ENCODE assay signal across 7 mouse cellular contexts in genomic region chr7:28740949-28741348, GRCm38 (mm10). TPM values are rescaled to one million over a fixed set of nuclear protein-coding genes. Genes with fewer than 3 reads are reported as not detected.
DNase-seq lines count a peak whose midpoint lies in the region; ATAC-seq and TF ChIP-seq lines count a peak whose summit lies in the region.

No protein-coding gene starts in this region.

- H3K4me1 ChIP-seq in neural tube, embryonic 11.5 days (ENCODE audit: control insufficient read depth, insufficient read depth, low read length): peaks cover 8% of the 10 kb centered on the region
- H3K4me1 ChIP-seq in embryonic fibroblast, embryonic 13.5 days (ENCODE audit: control insufficient read depth, insufficient read depth, low read length): no peaks in the 10 kb centered on the region
- H3K4me1 ChIP-seq in limb, embryonic 12.5 days (replicated peaks): peaks cover 8% of the 10 kb centered on the region; the same call in 1 of the 2 replicates
- H3K4me1 ChIP-seq in stomach, embryonic 16.5 days (ENCODE audit: control insufficient read depth, insufficient read depth, low read length): peaks cover 7% of the 10 kb centered on the region; the same call in 1 of the 2 replicates

- peak overlapping the region; percentile 78 for H3K9ac ChIP-seq in neural tube, embryonic 11.5 days (ENCODE audit: low read length)
- peak overlapping the region; percentile 76 for H3K9ac ChIP-seq in limb, embryonic 12.5 days (replicated peaks)
- peak overlapping the region; percentile 79 for H3K9ac ChIP-seq in stomach, embryonic 16.5 days (ENCODE audit: low read length)

- H3K4me3 ChIP-seq in neural tube, embryonic 11.5 days (ENCODE audit: low read depth, low read length): peak overlapping the region; percentile 68
- peak overlapping the region; percentile 78 for H3K4me3 ChIP-seq in embryonic fibroblast, embryonic 13.5 days (ENCODE audit: insufficient read depth, low read length)
- H3K4me3 ChIP-seq in limb, embryonic 12.5 days (replicated peaks): peak overlapping the region; percentile 61
- H3K4me3 ChIP-seq in stomach, embryonic 16.5 days (replicated peaks; ENCODE audit: low read length): peak overlapping the region; percentile 75

- no peaks in the 10 kb centered on the region for H3K9me3 ChIP-seq in neural tube, embryonic 11.5 days (ENCODE audit: control insufficient read depth, low read length)
- H3K9me3 ChIP-seq in limb, embryonic 12.5 days: no peaks in the 10 kb centered on the region
- H3K9me3 ChIP-seq in stomach, embryonic 16.5 days (replicated peaks; ENCODE audit: control insufficient read depth, low read length): no peaks in the 10 kb centered on the region

- H3K27me3 ChIP-seq in neural tube, embryonic 11.5 days (ENCODE audit: control insufficient read depth, insufficient read depth, low read length): no peaks in the 10 kb centered on the region
- H3K27me3 ChIP-seq in limb, embryonic 12.5 days: no peaks in the 10 kb centered on the region
- H3K27me3 ChIP-seq in stomach, embryonic 16.5 days (ENCODE audit: control insufficient read depth, insufficient read depth, low read length): no peaks in the 10 kb centered on the region

- H3K4me2 ChIP-seq in neural tube, embryonic 11.5 days (ENCODE audit: low read depth): peak overlapping the region; percentile 96
- H3K4me2 ChIP-seq in limb, embryonic 12.5 days: peak overlapping the region; percentile 87
- peak overlapping the region; percentile 79 for H3K4me2 ChIP-seq in stomach, embryonic 16.5 days (ENCODE audit: low read depth, low read length)

- H3K36me3 ChIP-seq in neural tube, embryonic 11.5 days (ENCODE audit: control insufficient read depth, insufficient read depth, low read length): peaks cover 5% of the 10 kb centered on the region; the same call in 1 of the 2 replicates
- peaks cover 62% of the 10 kb centered on the region for H3K36me3 ChIP-seq in limb, embryonic 12.5 days
- peaks cover 14% of the 10 kb centered on the region; the same call in 1 of the 2 replicates for H3K36me3 ChIP-seq in stomach, embryonic 16.5 days (ENCODE audit: control insufficient read depth, insufficient read depth, low read length)

- DNase-seq in neural tube, embryonic 11.5 days (ENCODE audit: low spot score): no peak
- no peak for DNase-seq in neural tube, embryonic 10.5 days (ENCODE audit: extremely low spot score, low spot score)
- DNase-seq in spleen, postnatal 36 days (ENCODE audit: low spot score in 2 of 2): no peak
- no peak for DNase-seq in kidney, postnatal 14 days

- ATAC-seq in neural tube, embryonic 11.5 days (ENCODE audit: insufficient read depth, low FRiP score, low TSS enrichment): no peak
- no peak for ATAC-seq in limb, embryonic 12.5 days (ENCODE audit: insufficient number of reproducible peaks, insufficient read depth, low FRiP score, low TSS enrichment, low read depth)
- no peak for ATAC-seq in stomach, embryonic 16.5 days (ENCODE audit: insufficient read depth, low FRiP score)

- no peak overlapping the region for H3K27ac ChIP-seq in neural tube, embryonic 11.5 days (ENCODE audit: low read depth, low read length)
- peak overlapping the region; percentile 22; the same call in 1 of the 2 replicates for H3K27ac ChIP-seq in embryonic fibroblast, embryonic 13.5 days (ENCODE audit: insufficient read depth, low read length)
- H3K27ac ChIP-seq in limb, embryonic 12.5 days: no peak overlapping the region
- peak overlapping the region; percentile 46; the same call in 1 of the 2 replicates for H3K27ac ChIP-seq in stomach, embryonic 16.5 days (ENCODE audit: low read length)

- TF ChIP-seq CTCF in embryonic fibroblast, embryonic 13.5 days (IDR thresholded peaks at IDR 0.05; ENCODE audit: borderline replicate concordance, insufficient read depth, low read length): no peak

- 46% methylated on average over 9 of the region's 9 CpGs for WGBS in neural tube, embryonic 11.5 days
- WGBS in limb, embryonic 12.5 days: 38% methylated on average over 9 of the region's 9 CpGs
- WGBS in stomach, embryonic 16.5 days: 26% methylated on average over 9 of the region's 9 CpGs

- no peak for TF ChIP-seq POLR2A in embryonic fibroblast, embryonic 13.5 days (IDR thresholded peaks at IDR 0.05; ENCODE audit: low read depth, low read length)

RNA-seq across cellular contexts. Expression of gene Mrps12, which starts 0.7 kb away (rescaled TPM):
- 128 and 129 TPM in 2 replicates for polyA plus RNA-seq in neural tube, embryonic 11.5 days (2014; fragmentation: Nextera tagmentation; extraction: Ambion mirVana)
- 30.9 and 50.8 TPM in 2 replicates for polyA plus RNA-seq in embryonic fibroblast, embryonic 13.5 days (2011; ENCODE audit: insufficient read length, low read depth, missing spikeins)
- polyA plus RNA-seq in limb, embryonic 12.5 days (2016; fragmentation: Nextera tagmentation; extraction: Ambion mirVana): 125 and 131 TPM in 2 replicates
- polyA plus RNA-seq in stomach, embryonic 16.5 days (2015; fragmentation: Nextera tagmentation; extraction: Ambion mirVana): 117 and 135 TPM in 2 replicates

RNA-seq across cellular contexts. Expression of gene Sars2, which starts 0.8 kb away (rescaled TPM):
- polyA plus RNA-seq in neural tube, embryonic 11.5 days (2014; fragmentation: Nextera tagmentation; extraction: Ambion mirVana): 28.8 and 32.4 TPM in 2 replicates
- 5.2 and 7.1 TPM in 2 replicates for polyA plus RNA-seq in embryonic fibroblast, embryonic 13.5 days (2011; ENCODE audit: insufficient read length, low read depth, missing spikeins)
- polyA plus RNA-seq in limb, embryonic 12.5 days (2016; fragmentation: Nextera tagmentation; extraction: Ambion mirVana): 32.4 and 33.1 TPM in 2 replicates
- 22.4 and 22.9 TPM in 2 replicates for polyA plus RNA-seq in stomach, embryonic 16.5 days (2015; fragmentation: Nextera tagmentation; extraction: Ambion mirVana)

RNA-seq across cellular contexts. Expression of gene Ccer2, which starts 15.0 kb away (rescaled TPM):
- polyA plus RNA-seq in neural tube, embryonic 11.5 days (2014; fragmentation: Nextera tagmentation; extraction: Ambion mirVana): 1.1 and 1.9 TPM in 2 replicates
- not detected in 2 replicates for polyA plus RNA-seq in embryonic fibroblast, embryonic 13.5 days (2011; ENCODE audit: insufficient read length, low read depth, missing spikeins)
- polyA plus RNA-seq in limb, embryonic 12.5 days (2016; fragmentation: Nextera tagmentation; extraction: Ambion mirVana): 0.24 TPM in 1 of 2 replicates, not detected in the other
- polyA plus RNA-seq in stomach, embryonic 16.5 days (2015; fragmentation: Nextera tagmentation; extraction: Ambion mirVana): 0.30 TPM in 1 of 2 replicates, not detected in the other

RNA-seq across cellular contexts. Expression of gene Fbxo17, which starts 24.3 kb away (rescaled TPM):
- 7.3 and 7.7 TPM in 2 replicates for polyA plus RNA-seq in neural tube, embryonic 11.5 days (2014; fragmentation: Nextera tagmentation; extraction: Ambion mirVana)
- 16.3 and 18.4 TPM in 2 replicates for polyA plus RNA-seq in embryonic fibroblast, embryonic 13.5 days (2011; ENCODE audit: insufficient read length, low read depth, missing spikeins)
- 24.0 TPM in 2 replicates for polyA plus RNA-seq in limb, embryonic 12.5 days (2016; fragmentation: Nextera tagmentation; extraction: Ambion mirVana)
- 9.0 and 9.1 TPM in 2 replicates for polyA plus RNA-seq in stomach, embryonic 16.5 days (2015; fragmentation: Nextera tagmentation; extraction: Ambion mirVana)

RNA-seq across cellular contexts. Expression of gene Sirt2, which starts 25.6 kb away (rescaled TPM):
- 73.0 and 77.0 TPM in 2 replicates for polyA plus RNA-seq in neural tube, embryonic 11.5 days (2014; fragmentation: Nextera tagmentation; extraction: Ambion mirVana)
- polyA plus RNA-seq in embryonic fibroblast, embryonic 13.5 days (2011; ENCODE audit: insufficient read length, low read depth, missing spikeins): 60.1 and 64.1 TPM in 2 replicates
- 70.8 and 76.9 TPM in 2 replicates for polyA plus RNA-seq in limb, embryonic 12.5 days (2016; fragmentation: Nextera tagmentation; extraction: Ambion mirVana)
- 62.1 and 63.7 TPM in 2 replicates for polyA plus RNA-seq in stomach, embryonic 16.5 days (2015; fragmentation: Nextera tagmentation; extraction: Ambion mirVana)

Comparison
In these comparisons a context has a peak if more than half of its experiments do, and no peak if none do; other contexts are left out.
1. H3K27ac ChIP-seq: peak in embryonic fibroblast, embryonic 13.5 days (single experiment) and stomach, embryonic 16.5 days (single experiment); none in neural tube, embryonic 11.5 days (single experiment) and limb, embryonic 12.5 days (single experiment).
2. Peak in every context shown above with its lines, with median percentiles within 50 percentile points of each other: H3K4me2 ChIP-seq, H3K4me3 ChIP-seq and H3K9ac ChIP-seq.